Mouse (Mus musculus) thymus, postnatal 4 days (tissue): ENCODE data around the gene Ftl1.
"Not testable (repeated sequence)": the region's sequence is repeated elsewhere in the genome, so short reads cannot be mapped to it uniquely, and the experiment has no call there.

Experiments
- DNase-seq: peaks from one replicate; pipeline ENCODE4 v3.0.0; 2021

Gene Ftl1

DNA sequence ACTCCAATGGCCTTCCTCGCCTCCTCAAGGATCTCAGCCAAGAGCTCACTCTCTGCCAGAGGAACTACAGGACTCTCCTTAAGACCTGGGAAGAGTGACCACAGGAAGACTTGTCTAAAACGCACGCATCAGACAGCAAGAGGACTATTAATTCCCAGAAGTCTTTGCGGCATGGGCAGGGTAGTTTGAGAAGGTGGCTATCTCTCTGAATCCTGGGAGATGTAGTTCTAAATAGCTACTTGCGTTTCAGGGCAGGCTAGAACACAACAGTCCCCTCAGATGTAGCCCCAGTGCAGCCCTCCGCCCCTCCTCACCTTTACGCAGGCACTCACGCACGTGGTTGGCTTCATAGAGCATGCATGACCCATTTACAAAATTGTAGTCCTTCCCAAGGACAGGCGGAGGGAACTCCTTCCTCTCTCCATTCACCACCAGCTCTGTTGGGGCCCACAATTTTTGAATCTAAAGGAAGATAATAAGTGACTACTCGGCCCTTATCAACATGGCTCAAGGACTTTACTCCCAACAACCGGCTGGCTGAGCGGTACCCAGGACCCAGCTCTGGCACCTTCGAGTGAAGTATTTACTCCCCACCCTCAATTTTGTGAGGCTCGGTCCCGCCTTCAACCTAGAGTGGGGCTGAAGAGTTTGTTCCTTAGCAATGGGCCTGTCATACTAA is 15.7 kb upstream of the Ftl1 start:
- no peak for DNase-seq

DNA sequence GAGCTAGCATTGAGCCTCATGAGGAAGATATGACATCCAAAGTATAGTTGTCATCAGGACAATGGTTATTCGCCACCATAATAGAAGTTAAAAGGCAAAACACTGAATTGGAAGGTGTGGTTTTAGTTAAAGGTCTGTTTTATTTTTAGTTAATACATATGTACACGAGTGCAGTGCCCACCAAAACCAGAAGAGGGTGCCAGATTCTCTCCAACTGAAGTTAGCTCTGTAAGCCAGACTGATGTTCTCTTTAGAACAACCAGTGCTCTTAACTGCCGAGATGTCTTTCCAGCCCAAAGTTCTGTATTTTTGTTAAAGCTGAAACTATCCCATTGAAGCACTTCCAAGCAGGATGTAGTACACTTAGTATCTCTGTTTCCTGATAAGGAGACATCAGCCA is 11.2 kb upstream of the Ftl1 start:
- peak; percentile 87 for DNase-seq

DNA sequence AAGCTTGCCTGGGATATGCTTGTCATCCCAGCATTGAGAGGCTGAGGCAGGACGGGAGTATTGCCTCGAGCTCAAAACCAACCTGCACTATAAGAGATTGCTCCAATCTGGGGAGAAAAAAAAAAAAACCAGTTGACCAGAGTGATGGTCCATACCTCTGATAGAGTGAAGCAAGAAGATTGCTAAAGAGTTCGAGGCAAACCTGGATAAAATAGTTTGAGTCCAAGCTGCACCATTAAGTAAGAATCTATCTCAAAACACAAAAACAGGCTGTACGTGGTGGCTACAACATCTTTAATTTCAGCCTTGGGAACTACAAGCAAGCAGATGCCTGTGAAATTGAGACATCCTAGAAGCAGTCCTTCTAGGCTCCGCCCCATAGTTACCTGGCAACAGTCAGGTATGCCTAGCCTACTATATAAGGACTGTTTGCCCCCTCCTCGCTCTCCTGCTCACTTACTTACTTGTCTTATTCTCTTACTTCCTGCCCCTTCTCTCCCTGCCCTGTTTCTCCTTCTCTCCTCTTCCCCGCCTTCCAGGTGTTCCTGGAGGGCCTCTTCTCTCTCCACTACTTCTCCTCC is 7.5 kb upstream of the Ftl1 start:
- no peak for DNase-seq

DNA sequence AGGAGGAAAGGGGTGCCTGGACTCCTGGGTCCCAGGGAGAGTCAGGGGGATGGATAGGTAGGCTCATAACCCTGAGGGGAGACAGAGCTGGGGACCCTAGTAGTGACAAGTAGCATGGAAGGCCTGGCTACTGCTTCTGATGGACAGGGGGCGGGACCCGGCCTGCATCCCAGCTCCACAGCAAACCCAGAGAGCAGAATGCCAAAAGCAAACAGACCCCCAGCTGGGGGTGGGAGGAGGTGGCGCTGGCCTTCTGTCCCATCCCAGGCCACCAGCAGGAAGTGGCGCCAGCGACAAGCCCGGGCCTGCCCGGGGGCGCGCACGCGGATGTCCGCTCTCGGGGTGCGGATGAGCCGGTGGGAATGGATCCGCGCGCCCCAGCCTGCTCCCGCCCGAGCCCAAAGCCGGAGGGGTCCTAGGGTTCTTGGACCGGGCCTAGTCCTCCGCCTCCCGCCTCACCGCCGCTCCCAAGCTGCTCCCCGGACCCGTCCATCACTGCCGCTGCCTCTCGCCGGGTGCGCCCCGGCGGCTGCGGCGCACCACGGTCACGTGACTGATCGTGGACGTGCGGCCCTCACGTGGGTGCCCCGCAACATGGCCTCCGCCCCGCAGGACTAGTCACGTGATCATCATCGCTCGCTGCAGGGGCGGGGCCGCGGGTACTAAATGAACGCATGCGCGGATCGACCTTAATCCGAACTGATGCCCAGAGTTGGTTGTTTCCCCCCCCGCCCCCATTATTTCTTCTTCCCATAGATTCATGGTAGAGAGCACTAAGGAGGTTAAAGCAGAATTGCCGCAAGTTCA is 6.8 kb upstream of the Ftl1 start, which contains the start of gene Bax:
Bax (minus strand) TSS at position 616 of the 807 bp plus-strand sequence.
- DNase-seq = peak; percentile 96

DNA sequence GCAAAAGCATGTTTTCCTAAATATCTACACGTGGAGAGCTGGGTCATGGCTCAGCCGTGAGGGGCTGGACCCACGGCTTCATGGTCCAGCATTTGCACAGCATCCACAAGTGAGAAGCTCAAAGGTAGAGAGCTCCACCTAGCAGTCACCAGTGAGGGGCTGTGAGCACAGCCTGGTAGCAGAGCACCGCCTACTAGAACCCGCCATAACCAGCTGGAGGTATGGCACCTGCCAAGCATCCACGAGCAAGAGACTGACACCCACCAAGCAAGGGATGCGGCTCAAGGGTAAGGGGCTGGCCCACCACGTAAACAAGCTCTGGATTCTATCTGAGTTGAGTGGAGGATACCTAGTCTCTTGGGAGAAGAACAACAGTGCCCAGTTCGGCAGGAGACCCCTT is 5.9 kb upstream of the Ftl1 start:
- peak; percentile 38 for DNase-seq

DNA sequence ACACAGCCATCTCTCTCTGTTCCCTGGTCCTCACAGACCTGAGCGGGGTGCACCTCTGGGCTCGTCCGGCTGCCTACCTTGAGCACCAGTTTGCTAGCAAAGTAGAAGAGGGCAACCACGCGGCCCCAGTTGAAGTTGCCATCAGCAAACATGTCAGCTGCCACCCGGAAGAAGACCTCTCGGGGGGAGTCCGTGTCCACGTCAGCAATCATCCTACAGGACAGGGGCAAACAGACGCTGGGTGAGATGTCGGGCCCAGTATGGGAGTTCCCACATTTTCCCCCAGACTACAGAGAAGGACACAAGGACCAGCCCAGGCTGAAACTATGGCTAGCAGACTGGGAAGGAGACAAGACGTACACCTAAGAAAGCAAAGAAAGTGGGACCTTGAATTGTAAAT is 5.4 kb upstream of the Ftl1 start:
- no peak for DNase-seq

DNA sequence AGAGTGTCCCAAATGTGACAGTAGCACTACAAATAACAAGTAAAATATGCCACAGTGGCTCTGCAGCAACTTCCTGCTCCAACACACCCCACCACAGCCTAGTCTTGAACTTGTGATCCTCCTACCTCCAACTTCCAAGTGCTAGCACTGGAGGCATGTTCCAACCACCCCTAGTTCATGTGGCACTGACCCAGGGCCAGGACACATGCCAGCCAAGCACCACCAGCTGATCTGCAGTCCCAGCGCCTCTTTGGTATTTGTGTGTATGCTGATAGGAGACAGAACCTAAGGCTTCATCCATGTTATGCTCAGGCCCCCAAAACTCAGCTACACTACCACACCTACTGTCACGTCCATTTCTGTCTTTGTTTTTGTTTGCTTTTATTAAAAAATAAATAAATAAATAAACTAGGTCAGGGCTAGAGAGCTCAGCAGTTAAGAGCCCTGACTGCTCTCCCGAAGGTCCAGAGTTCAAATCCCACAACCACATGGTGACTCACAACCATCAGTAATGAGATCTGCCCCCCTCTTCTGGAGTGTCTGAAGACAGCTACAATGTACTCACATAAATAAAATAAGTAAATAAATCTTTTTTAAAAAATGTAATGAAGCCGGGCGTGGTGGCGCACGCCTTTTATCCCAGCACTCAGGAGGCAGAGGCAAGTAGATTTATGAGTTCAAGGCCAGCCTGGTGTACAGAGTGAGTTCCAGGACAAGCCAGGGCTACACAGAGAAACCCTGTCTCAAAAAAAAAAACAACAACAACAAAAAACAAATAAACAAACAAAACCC is 4.5 kb upstream of the Ftl1 start:
- no peak for DNase-seq

DNA sequence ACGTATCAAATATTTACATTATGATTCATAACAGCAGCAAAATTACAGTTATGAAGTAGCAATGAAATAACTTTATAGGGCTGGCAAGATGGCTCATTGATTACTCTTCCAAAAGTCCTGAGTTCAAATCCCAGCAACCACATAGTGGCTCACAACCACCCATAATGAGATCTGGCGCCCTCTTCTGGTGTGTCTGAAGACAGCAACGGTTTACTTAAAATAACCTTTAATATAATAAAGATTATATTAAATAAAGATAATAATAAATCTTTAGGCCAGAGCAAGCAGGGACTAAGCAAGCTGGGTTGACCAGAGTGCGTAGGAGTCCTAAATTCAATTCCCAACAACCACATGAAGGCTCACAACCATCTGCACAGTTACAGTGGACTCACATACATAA is 3.2 kb upstream of the Ftl1 start:
- DNase-seq = not testable (repeated sequence)

DNA sequence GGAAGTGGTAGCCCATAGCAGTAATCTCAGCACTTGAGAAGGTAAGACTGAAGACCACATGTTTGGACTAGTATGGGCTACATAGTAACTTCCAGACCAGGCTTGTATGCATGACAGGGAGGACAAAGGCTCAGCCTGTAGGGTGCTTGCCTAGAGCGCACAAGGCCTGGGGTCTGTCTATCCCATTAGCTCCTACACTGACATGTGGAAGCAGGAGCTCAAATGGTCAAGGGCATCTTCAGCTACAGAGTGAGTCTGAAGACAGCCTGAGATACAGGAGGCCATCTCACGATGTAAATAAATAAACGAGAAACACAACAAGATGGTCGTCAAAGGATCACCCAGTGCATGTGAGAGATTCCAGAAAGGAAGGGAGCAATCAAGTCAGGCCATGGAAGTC is 2.6 kb upstream of the Ftl1 start:
- no peak for DNase-seq

DNA sequence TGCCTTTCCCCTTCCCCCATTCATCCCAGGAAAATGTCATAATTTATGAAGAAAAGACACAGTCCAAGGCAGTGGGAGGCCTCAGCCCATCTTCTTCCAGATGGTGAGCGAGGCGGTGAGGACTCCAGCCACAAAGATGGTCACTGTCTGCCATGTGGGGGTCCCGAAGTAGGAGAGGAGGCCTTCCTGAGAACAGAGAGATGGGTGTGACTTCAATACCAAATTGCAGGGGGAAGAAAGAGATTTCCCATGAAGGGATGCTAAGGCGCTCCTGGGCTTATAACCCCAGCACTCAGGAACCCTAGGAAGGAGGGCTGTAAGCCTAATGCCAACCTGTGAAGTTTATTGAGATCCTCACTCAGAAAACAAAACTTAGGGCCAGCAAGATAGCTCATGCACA is 2.1 kb upstream of the Ftl1 start:
- no peak for DNase-seq

DNA sequence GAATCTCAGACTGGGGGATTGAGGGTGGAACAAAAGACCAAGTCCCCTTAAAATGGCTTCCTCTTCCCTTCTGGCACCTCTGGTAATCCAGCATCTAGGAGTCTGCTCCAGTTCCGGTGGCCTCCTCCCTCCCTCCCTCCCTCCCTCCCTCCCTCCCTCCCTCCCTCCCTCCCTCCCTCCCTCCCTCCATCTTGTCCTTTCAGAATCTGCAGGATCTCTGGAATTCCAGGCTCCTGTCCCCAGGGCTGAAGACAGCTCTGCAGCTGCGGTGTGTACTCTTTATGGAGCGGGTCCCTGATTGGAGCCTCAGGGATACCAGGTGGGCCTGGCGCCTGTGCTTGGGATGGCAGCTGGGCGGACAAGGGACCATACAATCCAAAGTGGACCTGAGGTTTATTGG is 1.6 kb upstream of the Ftl1 start:
- no peak for DNase-seq

DNA sequence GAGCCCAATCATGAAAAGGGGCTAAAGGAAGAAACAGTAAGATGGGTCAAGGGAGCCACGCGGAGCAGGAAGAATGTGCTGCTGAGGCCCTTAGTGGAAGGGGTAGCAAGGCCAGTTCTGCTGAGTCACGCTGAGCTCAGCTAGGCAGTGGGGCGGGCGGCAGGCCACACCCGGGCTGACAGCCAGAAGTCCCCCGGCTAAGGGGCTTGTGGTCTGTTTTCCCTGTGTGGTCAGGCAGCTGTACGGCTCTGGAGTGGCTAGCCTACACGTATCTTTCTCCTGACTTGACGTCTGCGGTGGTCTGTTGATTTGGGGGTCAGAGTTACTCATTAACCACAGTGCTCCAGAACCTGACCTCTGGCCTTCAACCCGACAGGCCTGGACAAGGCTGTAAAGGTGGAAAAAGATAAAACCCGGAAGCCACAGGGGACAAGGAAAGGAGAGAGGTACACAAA is 1.2 kb upstream of the Ftl1 start:
- DNase-seq = peak; percentile 53

DNA sequence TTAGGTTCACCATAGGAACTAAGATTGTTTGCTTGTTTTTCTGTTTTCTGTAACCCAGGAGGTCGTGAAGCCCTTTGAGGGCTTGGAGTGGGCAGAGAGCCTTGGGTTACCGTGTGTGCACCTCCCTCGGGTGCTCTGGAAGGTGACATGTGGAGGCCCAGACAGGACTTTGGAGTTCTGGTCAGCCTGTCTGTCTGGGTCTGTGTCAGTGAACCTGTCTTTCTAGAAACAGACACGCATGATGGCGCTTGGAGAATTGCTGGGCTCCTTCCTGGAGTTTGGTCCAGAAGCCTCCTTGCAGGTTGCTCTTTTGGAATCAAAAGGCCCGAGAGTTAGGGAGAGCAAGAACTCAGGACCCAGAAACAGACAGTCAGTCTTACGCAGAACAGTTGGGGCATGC is 693 bp upstream of the Ftl1 start:
- DNase-seq = no peak

DNA sequence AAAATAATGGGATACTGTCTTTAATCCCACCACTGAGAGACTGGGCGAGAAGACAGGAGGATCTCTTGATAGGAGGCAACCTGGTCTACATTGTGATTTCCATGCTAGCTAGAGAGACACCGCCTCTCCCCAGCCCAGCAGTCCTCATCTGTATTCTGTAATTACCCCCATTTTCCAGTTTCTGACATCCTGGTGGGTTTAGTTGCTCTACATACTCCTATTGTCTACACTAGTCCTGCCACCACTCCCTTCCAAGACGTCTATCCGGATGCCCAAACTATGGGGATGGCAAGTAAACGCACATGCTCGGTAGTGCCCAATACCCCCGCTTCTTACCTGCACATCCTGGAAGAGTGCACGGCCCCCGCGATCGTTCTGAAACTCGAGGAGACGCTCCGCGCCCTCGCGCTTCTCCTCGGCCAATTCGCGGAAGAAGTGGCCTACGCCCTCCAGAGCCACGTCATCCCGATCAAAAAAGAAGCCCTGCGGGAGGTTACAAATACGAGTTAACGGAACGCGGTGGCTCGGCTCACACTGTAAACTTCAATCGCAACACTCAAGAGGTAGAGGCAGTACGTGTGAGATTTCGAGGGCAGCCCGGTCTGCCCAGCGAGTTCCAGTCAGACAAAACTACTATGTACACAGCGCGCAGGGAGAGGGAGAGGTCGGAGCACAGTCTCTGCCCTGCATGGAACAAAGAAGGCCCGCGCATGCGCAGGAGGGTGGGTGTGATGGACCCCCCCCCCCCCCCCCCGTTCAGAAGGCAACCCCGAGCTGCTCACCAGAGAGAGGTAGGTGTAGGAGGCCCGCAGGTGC is 728 bp downstream of the Ftl1 start:
- peak; percentile 95 for DNase-seq

DNA sequence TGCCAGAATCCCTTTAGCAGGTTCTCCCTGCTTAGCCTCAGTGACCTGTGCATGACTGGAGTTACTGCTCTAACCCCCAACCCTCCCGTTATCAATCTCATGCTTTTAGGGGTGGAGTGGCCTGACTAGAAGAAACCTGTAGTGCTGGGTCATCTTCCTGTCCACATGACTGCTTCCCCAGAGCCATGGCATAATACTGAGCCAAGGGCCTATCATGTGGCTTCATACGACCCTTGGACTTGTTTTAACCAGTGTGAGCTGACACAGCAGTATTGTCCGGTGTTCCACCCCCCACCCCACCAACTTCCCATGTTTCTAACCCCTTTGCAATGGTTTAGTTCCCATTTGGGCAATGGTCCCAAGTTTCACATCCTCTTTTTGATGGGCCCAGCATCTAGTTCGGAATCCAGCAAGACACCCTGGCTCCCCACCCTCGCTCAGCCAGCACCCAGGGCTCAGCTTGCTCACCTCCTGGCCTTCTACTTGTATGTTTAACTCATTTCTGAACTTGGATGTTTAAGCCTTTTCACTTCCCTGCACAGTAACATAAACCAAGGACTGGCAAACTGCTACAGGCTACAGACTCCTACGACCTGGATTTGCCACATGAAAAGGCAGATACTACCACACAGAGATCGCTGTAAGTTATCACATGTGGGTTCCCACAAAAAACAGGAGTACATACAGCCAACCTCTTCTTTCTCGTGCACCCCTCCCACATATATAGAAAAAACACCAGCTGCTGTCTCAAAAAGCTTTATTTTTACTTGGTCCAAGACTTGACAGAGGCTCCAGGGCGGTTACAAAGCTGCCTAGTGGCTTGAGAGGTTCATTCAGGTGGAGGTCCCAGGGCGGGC is 2.3 kb downstream of the Ftl1 start:
- DNase-seq = no peak

DNA sequence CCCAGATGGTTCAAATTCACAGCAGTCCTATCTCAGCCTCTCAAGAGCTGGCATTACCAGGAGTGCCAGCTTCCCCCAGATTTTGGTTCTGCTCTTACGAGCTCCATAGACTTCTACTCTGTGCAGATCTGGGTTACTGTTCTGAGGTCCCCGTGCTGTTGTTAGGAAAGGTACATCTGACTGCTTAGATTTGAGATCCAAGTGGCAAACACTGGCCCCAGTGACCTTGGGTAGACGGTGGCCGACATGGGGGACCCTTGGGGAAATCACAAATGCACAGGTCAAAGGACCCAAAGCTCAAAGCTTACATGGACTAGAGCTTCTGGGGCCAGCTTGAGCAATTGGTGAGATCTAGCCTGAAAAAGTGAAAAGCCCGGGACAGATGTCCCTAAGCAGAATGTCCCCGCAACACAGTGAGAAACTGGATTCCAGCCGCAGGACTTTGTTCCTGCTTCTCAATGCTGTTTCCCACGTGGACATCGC is 2.9 kb downstream of the Ftl1 start:
- DNase-seq = no peak

DNA sequence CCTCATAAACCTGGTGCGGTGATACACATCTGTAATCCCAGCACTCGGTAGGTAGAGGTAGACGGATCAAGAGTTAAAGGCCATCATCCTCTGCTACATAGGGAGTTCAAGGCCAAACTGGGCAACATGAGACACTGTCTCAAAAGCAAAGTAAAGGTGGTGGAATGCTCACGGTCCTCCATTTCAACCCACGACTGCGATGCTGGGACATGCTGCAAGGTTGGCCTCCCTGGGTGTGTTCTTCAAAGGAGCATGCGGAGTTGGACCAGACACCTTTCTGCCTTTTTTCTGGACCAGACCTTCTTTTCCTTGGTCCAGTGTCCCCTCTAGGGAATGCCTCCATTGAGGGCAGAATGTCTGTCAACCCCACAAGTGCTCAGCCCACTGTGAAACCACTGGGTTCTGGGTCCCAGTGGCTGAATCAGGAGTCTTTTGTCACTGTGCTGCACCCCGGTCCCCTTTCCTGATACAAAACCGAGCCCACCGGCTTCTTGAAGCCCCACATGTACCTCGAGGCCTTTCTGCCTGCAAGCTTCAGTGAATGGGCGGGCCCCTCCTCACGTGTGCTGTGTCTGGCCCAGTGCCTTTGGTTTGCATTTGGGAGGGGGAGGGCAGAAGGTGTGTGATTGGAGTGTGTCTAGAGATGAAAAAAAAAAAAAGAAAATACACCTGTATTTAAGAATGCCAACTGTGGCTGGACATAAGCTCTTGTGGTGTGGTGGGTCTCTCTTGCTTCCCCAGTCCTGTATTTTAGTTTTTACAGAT is 3.6 kb downstream of the Ftl1 start:
- DNase-seq = no peak

DNA sequence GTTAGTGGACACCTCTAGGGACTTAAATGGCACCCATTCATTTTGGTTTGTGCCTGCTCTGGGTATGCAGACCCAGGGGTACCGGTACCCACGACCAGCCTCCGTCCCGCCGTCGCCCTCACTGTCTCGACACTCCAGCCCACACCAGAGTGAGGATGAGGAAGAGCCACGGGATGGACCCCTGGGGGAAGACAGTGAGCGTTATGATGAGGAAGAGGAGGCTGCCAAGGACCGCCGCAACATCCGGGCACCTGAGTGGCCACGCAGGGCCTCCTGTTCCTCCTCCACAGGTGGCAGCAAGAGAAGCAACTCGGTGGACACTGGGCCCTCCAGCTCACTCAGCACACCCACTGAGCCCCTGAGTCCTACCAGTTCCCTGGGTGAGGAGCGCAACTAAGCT is 4.7 kb downstream of the Ftl1 start:
- no peak for DNase-seq

DNA sequence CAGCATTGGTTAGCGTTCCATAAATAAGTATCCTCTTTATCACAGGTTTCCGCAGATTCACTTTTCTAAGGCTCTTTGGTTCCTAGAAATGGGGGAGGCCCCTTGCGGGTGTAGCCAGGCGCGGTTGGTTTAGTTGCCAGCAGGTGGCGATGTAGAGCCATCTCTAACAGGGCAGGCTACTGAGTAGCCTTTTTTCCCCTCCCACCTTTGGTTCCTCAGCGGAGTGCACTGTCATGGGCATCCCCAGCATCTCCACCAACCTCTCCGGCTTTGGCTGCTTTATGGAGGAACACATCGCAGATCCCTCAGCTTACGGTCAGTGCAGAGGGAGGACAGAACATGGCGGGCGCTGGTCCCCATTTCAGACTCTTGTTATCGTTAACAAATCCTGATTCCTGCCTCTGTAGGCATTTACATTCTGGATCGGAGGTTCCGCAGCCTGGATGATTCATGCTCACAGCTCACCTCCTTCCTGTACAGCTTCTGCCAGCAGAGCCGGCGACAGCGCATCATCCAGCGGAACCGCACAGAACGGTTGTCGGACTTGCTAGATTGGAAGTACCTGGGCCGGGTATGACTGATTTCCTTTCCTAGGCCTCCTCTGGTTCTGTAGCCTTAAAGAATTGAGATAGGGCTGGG is 8.2 kb downstream of the Ftl1 start:
- DNase-seq = peak; percentile 93

DNA sequence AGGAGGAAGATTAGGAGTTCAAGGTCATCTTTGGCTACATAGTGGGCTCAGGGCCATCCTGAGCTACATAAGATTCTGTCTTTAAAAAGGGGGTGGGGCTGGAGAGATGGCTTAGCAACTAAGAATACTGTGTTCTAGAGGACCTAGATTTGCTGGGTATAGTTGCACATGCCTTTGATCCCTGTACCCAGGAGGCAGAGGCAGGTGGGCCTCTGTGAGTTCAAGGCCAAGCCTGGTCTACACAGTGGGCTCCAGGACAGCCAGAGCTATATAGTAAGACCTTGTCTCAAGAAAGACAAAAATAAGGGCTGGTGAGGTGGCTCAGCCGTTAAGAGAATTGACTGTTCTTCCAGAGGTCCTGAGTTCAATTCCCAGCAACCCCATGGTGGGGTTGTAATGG is 9.7 kb downstream of the Ftl1 start:
- DNase-seq = no peak
